Mouse (Mus musculus) embryonic facial prominence, embryonic 14.5 days (tissue): Measurements from ENCODE around the gene Gstp3. TPM values are rescaled to one million over a fixed set of nuclear protein-coding genes. Genes with fewer than 3 reads are reported as not detected.
A peak's percentile ranks its signal among the peaks of the same experiment; 100 is the strongest.

Experiments
- ATAC-seq: fragments of 200-750 bp; cut with Nextera tagmentation; 2 replicates; pipeline ENCODE4 v1.8.0; 2017; ENCODE audit warnings: low read depth, moderate number of reproducible peaks, moderate TSS enrichment
- DNase-seq: peaks from one replicate; pipeline ENCODE4 v3.0.0-alpha.2; 2015; ENCODE audit warnings: low spot score
- H3K27ac ChIP-seq: fragments of 300-500 bp; sonication (generic); replicated peaks from 2 replicates; pipeline ENCODE4 v1.5.1; 2014; ENCODE audit warnings: low read depth, mild to moderate bottlenecking, low read length, moderate library complexity
- H3K27me3 ChIP-seq: fragments of 300-500 bp; sonication (generic); replicated peaks from 2 replicates; pipeline ENCODE4 v1.6.1; 2014; ENCODE audit warnings: low read length; ENCODE audit not compliant: control insufficient read depth, insufficient read depth
- H3K36me3 ChIP-seq: fragments of 300-500 bp; sonication (generic); 2 replicates; pipeline ENCODE4 v1.6.1; 2014; ENCODE audit warnings: low read length, mixed read lengths; ENCODE audit not compliant: control insufficient read depth, insufficient read depth
- H3K4me1 ChIP-seq: fragments of 300-500 bp; sonication (generic); 2 replicates; pipeline ENCODE4 v1.6.1; 2014; ENCODE audit warnings: antibody characterized with exemption, low read length; ENCODE audit not compliant: control insufficient read depth, insufficient read depth
- H3K4me2 ChIP-seq: fragments of 300-500 bp; sonication (generic); 2 replicates; pipeline ENCODE4 v1.6.1; 2014; ENCODE audit warnings: low read depth, mild to moderate bottlenecking, low read length, moderate library complexity, mixed read lengths
- H3K4me3 ChIP-seq: fragments of 300-500 bp; sonication (generic); 2 replicates; pipeline ENCODE4 v1.5.1; 2014; ENCODE audit warnings: low read depth, mild to moderate bottlenecking, low read length
- H3K9ac ChIP-seq: fragments of 300-500 bp; sonication (generic); 2 replicates; pipeline ENCODE4 v1.6.1; 2014; ENCODE audit warnings: low read depth, mild to moderate bottlenecking, low read length, moderate library complexity, mixed read lengths
- H3K9me3 ChIP-seq: fragments of 300-500 bp; sonication (generic); 2 replicates; pipeline ENCODE4 v1.6.1; 2016; ENCODE audit warnings: low read length; ENCODE audit not compliant: control insufficient read depth
- WGBS: fragments of 180-500 bp; shearing (Covaris S2); extraction: QIAGEN DNeasy Blood & Tissue Kit; methylation state at CpG from one replicate; pipeline ENCODE4 v1.1.7; 2014; 5-methylcytosine and 5-hydroxymethylcytosine counted together
- polyA plus RNA-seq: library from polyadenylated mRNA; unstranded; fragments of >200 nt; fragmentation: Nextera tagmentation; extraction: Ambion mirVana; gene quantifications from 2 replicates; pipeline ENCODE4 v1.2.1, GENCODE M21; 2014

Gstp3 gene
- polyA plus RNA-seq, 1 experiment from 2014 or later, result 0.35 TPM

- peaks cover 1% of the 10 kb centered on the region; the same call in 1 of the 2 replicates for H3K36me3 ChIP-seq
- H3K9ac ChIP-seq, result no peak overlapping the region
- ATAC-seq (no peak), DNase-seq (no peak)
- H3K27ac ChIP-seq, result no peak overlapping the region
- no peak overlapping the region for H3K4me3 ChIP-seq
- H3K4me2 ChIP-seq, result no peak overlapping the region
- H3K9me3 ChIP-seq, result no peaks in the 10 kb centered on the region
- H3K4me1 ChIP-seq, result peaks cover 4% of the 10 kb centered on the region; the same call in 1 of the 2 replicates
- no peaks in the 10 kb centered on the region for H3K27me3 ChIP-seq
These were observed 44.6 kb downstream of the Gstp3 start for GRCm38 (mm10) chr19:4014802-4015201.

GRCm38 (mm10) chr19:4013066-4013465, 46.3 kb downstream of the Gstp3 start:
- Histone ChIP-seq H3K27ac (no peak overlapping the region), H3K4me1 (peaks cover 4% of the 10 kb centered on the region; the same call in 1 of the 2 replicates), H3K36me3 (peaks cover 18% of the 10 kb centered on the region), H3K9me3 (no peaks in the 10 kb centered on the region), H3K27me3 (no peaks in the 10 kb centered on the region), H3K9ac (peak overlapping the region; percentile 55), H3K4me3 (peak overlapping the region; percentile 92), H3K4me2 (peak overlapping the region; percentile 76)
- ATAC-seq (peak; percentile 23; the same call in 1 of the 2 replicates), DNase-seq (no peak)
- 15% methylated on average over 9 of the region's 9 CpGs for WGBS

GRCm38 (mm10) chr19:4012432-4013022, 46.8 kb downstream of the Gstp3 start, which contains the start of gene Ndufv1:
Ndufv1 (minus strand) TSS chr19:4012806.
- ATAC-seq, result peak; percentile 99
- Histone ChIP-seq H3K4me1 (peaks cover 4% of the 10 kb centered on the region; the same call in 1 of the 2 replicates), H3K4me3 (peak within 1 kb of the TSS; percentile 92), H3K27ac (peak within 1 kb of the TSS; percentile 76; the same call in 1 of the 2 replicates), H3K9ac (peak within 1 kb of the TSS; percentile 82), H3K27me3 (no peaks in the 10 kb centered on the region), H3K36me3 (peaks cover 24% of the 10 kb centered on the region), H3K9me3 (no peaks in the 10 kb centered on the region), H3K4me2 (peak within 1 kb of the TSS; percentile 76)
- under 1% methylated on average over 33 of the region's 45 CpGs for WGBS
- peak; percentile 100 for DNase-seq

- no peak overlapping the region for H3K27ac ChIP-seq
- H3K4me1 ChIP-seq, result peaks cover 4% of the 10 kb centered on the region; the same call in 1 of the 2 replicates
- H3K9ac ChIP-seq, result no peak overlapping the region
- no peaks in the 10 kb centered on the region for H3K9me3 ChIP-seq
- no peak for DNase-seq
- no peak for ATAC-seq
- H3K27me3 ChIP-seq, result no peaks in the 10 kb centered on the region
- peaks cover 36% of the 10 kb centered on the region for H3K36me3 ChIP-seq
- WGBS, result 95% methylated on average over 5 of the region's 5 CpGs
- no peak overlapping the region for H3K4me3 ChIP-seq
- no peak overlapping the region for H3K4me2 ChIP-seq
These were observed 48.3 kb downstream of the Gstp3 start for GRCm38 (mm10) chr19:4011086-4011485.

Other genes starting within 250 kb of the Gstp3 start
- 31.3 and 32.9 TPM in 2 replicates for gene Chka, start 207.8 kb downstream of the Gstp3 start, polyA plus RNA-seq
- gene Tcirg1, start 152.4 kb downstream of the Gstp3 start, polyA plus RNA-seq, result 33.6 and 36.5 TPM in 2 replicates
- 297 and 302 TPM in 2 replicates for gene Ndufs8, start 146.8 kb downstream of the Gstp3 start, polyA plus RNA-seq
- 4.6 and 4.8 TPM in 2 replicates for gene Aldh3b1, start 129.8 kb downstream of the Gstp3 start, polyA plus RNA-seq
- gene Unc93b1, start 124.4 kb downstream of the Gstp3 start, polyA plus RNA-seq, result 21.3 and 24.5 TPM in 2 replicates
- gene Aldh3b3, start 100.9 kb downstream of the Gstp3 start, polyA plus RNA-seq, result 0.18 and 0.24 TPM in 2 replicates
- 9.2 and 11.8 TPM in 2 replicates for gene Aldh3b2, start 87.2 kb downstream of the Gstp3 start, polyA plus RNA-seq
- gene Acy3, start 73.0 kb downstream of the Gstp3 start, polyA plus RNA-seq, result 8.2 and 8.5 TPM in 2 replicates
- gene Tbx10, start 66.8 kb downstream of the Gstp3 start, polyA plus RNA-seq, result 0.10 TPM in 1 of 2 replicates, not detected in the other
- gene Nudt8, start 59.0 kb downstream of the Gstp3 start, polyA plus RNA-seq, result 25.8 and 29.5 TPM in 2 replicates
- 1.4 and 1.6 TPM in 2 replicates for gene Gm49405, start 58.9 kb downstream of the Gstp3 start, polyA plus RNA-seq
- gene Doc2g, start 56.3 kb downstream of the Gstp3 start, polyA plus RNA-seq, result 2.5 and 3.4 TPM in 2 replicates
- gene Ndufv1, start 46.8 kb downstream of the Gstp3 start, polyA plus RNA-seq, result 188 and 199 TPM in 2 replicates
- gene Gstp1, start 21.6 kb downstream of the Gstp3 start, polyA plus RNA-seq, result 483 and 496 TPM in 2 replicates
- gene Gstp2, start 13.5 kb downstream of the Gstp3 start, polyA plus RNA-seq, result 1.2 and 4.5 TPM in 2 replicates
- gene Cabp2, start 22.0 kb upstream of the Gstp3 start, polyA plus RNA-seq, result not detected in 2 replicates
- 66.1 and 68.6 TPM in 2 replicates for gene Cdk2ap2, start 37.6 kb upstream of the Gstp3 start, polyA plus RNA-seq
- 5.6 and 6.6 TPM in 2 replicates for gene Pitpnm1, start 40.4 kb upstream of the Gstp3 start, polyA plus RNA-seq
- gene Aip, start 66.3 kb upstream of the Gstp3 start, polyA plus RNA-seq, result 81.9 and 88.6 TPM in 2 replicates
- gene Gpr152, start 80.2 kb upstream of the Gstp3 start, polyA plus RNA-seq, result 0.08 TPM in 1 of 2 replicates, not detected in the other
- 0.12 TPM in 1 of 2 replicates, not detected in the other for gene Cabp4, start 84.5 kb upstream of the Gstp3 start, polyA plus RNA-seq
- gene Coro1b, start 89.0 kb upstream of the Gstp3 start, polyA plus RNA-seq, result 139 and 162 TPM in 2 replicates
- 5.1 and 6.7 TPM in 2 replicates for gene Ptprcap, start 94.0 kb upstream of the Gstp3 start, polyA plus RNA-seq
- 34.1 and 43.2 TPM in 2 replicates for gene Rps6kb2, start 103.8 kb upstream of the Gstp3 start, polyA plus RNA-seq
- gene Carns1, start 115.9 kb upstream of the Gstp3 start, polyA plus RNA-seq, result 4.3 and 5.3 TPM in 2 replicates
- 3.6 and 3.8 TPM in 2 replicates for gene Tbc1d10c, start 131.7 kb upstream of the Gstp3 start, polyA plus RNA-seq
- 744 and 800 TPM in 2 replicates for gene Ppp1ca, start 132.5 kb upstream of the Gstp3 start, polyA plus RNA-seq
- 28.9 and 32.4 TPM in 2 replicates for gene Rad9a, start 142.1 kb upstream of the Gstp3 start, polyA plus RNA-seq
- gene Clcf1, start 154.7 kb upstream of the Gstp3 start, polyA plus RNA-seq, result 6.0 and 6.3 TPM in 2 replicates
- not detected in 2 replicates for gene AC109138.7, start 154.8 kb upstream of the Gstp3 start, polyA plus RNA-seq
- 28.1 and 31.3 TPM in 2 replicates for gene Pold4, start 172.3 kb upstream of the Gstp3 start, polyA plus RNA-seq
- gene Ssh3, start 209.6 kb upstream of the Gstp3 start, polyA plus RNA-seq, result 16.3 and 16.6 TPM in 2 replicates
- gene Ankrd13d, start 223.6 kb upstream of the Gstp3 start, polyA plus RNA-seq, result 7.6 and 9.0 TPM in 2 replicates
- gene Grk2, start 246.7 kb upstream of the Gstp3 start, polyA plus RNA-seq, result 17.0 and 18.9 TPM in 2 replicates